9 mouse cellular contexts compared by ENCODE assay signal in genomic region chr2:166179457-166180101, GRCm38 (mm10). TPM values are rescaled to one million over a fixed set of nuclear protein-coding genes. Genes with fewer than 3 reads are reported as not detected.
DNase-seq lines count a peak whose midpoint lies in the region; ATAC-seq lines count a peak whose summit lies in the region.
"Had no signal": no experiment of that assay in that cellular context is flagged by ENCODE, and none has a peak within 500 bp of the region (broad histone marks: within the 10 kb centered on the region; RNA-seq: fewer than 3 reads in every experiment).

No protein-coding gene starts in this region.

- no peak overlapping the region for H3K9ac ChIP-seq in kidney, embryonic 14.5 days (ENCODE audit: low read depth, low read length)
- H3K9ac ChIP-seq in embryonic facial prominence, embryonic 13.5 days, result 0 out of 2 replicates have a peak overlapping the region, but pooled peaks have one; percentile 27
- H3K9ac ChIP-seq in hindbrain, embryonic 15.5 days, result no peak overlapping the region
- no peak overlapping the region; the same call in 1 of the 2 replicates for H3K9ac ChIP-seq in midbrain, embryonic 14.5 days (replicated peaks; ENCODE audit: low read length)

- no peak for DNase-seq in kidney, postnatal 14 days
- no peak for DNase-seq in midbrain, embryonic 14.5 days
- DNase-seq in right cerebral cortex, adult 18-20 months, result no peak
- DNase-seq in left cerebral cortex, postnatal 4 days, result no peak
- DNase-seq in layer of hippocampus, adult 9-10 months (ENCODE audit: low spot score), result no peak

- H3K36me3 ChIP-seq in kidney, embryonic 14.5 days (ENCODE audit: control insufficient read depth, insufficient read depth, low read length), result no peaks in the 10 kb centered on the region
- no peaks in the 10 kb centered on the region for H3K36me3 ChIP-seq in embryonic facial prominence, embryonic 13.5 days
- H3K36me3 ChIP-seq in hindbrain, embryonic 15.5 days, result no peaks in the 10 kb centered on the region
- H3K36me3 ChIP-seq in midbrain, embryonic 14.5 days (ENCODE audit: control insufficient read depth, insufficient read depth, low read length), result no peaks in the 10 kb centered on the region

- no peak overlapping the region for H3K4me2 ChIP-seq in kidney, embryonic 14.5 days (replicated peaks; ENCODE audit: low read depth, low read length)
- peak overlapping the region; percentile 33 for H3K4me2 ChIP-seq in embryonic facial prominence, embryonic 13.5 days
- no peak overlapping the region for H3K4me2 ChIP-seq in hindbrain, embryonic 15.5 days
- no peak overlapping the region for H3K4me2 ChIP-seq in midbrain, embryonic 14.5 days (ENCODE audit: low read length)

- H3K27ac ChIP-seq in kidney, embryonic 14.5 days (ENCODE audit: low read depth, low read length), result peak overlapping the region; percentile 89
- peak overlapping the region; percentile 98 for H3K27ac ChIP-seq in embryonic facial prominence, embryonic 13.5 days
- H3K27ac ChIP-seq in hindbrain, embryonic 15.5 days (replicated peaks), result peak overlapping the region; percentile 47
- peak overlapping the region; percentile 43 for H3K27ac ChIP-seq in midbrain, embryonic 14.5 days (replicated peaks; ENCODE audit: low read depth, low read length)

- intact Hi-C loops in left cerebral cortex, postnatal 4 days (cut with DNase I), result no loop called here

- WGBS in kidney, embryonic 14.5 days, result 37% methylated on average over 4 of the region's 4 CpGs
- 27% methylated on average over 4 of the region's 4 CpGs for WGBS in embryonic facial prominence, embryonic 13.5 days
- 45% methylated on average over 4 of the region's 4 CpGs for WGBS in hindbrain, embryonic 15.5 days
- 42% methylated on average over 4 of the region's 4 CpGs for WGBS in midbrain, embryonic 14.5 days

- H3K4me1 ChIP-seq in kidney, embryonic 14.5 days (ENCODE audit: control insufficient read depth, insufficient read depth, low read length), result peaks cover 31% of the 10 kb centered on the region
- peaks cover 66% of the 10 kb centered on the region for H3K4me1 ChIP-seq in embryonic facial prominence, embryonic 13.5 days
- peaks cover 34% of the 10 kb centered on the region for H3K4me1 ChIP-seq in hindbrain, embryonic 15.5 days (replicated peaks)
- peaks cover 20% of the 10 kb centered on the region for H3K4me1 ChIP-seq in midbrain, embryonic 14.5 days (ENCODE audit: control insufficient read depth, insufficient read depth, low read length)

- ATAC-seq in kidney, embryonic 14.5 days (ENCODE audit: low FRiP score, low TSS enrichment), result peak; percentile 74
- peak; percentile 23; the same call in 1 of the 2 replicates for ATAC-seq in embryonic facial prominence, embryonic 13.5 days (ENCODE audit: insufficient number of reproducible peaks, insufficient read depth, low FRiP score, low TSS enrichment, low read depth)
- no peak for ATAC-seq in hindbrain, embryonic 15.5 days (ENCODE audit: low FRiP score, low read depth)
- no peak for ATAC-seq in midbrain, embryonic 14.5 days (ENCODE audit: low FRiP score, low TSS enrichment)

- H3K27me3 ChIP-seq in kidney, embryonic 14.5 days (ENCODE audit: control insufficient read depth, insufficient read depth, low read length), result no peaks in the 10 kb centered on the region
- no peaks in the 10 kb centered on the region for H3K27me3 ChIP-seq in embryonic facial prominence, embryonic 13.5 days
- H3K27me3 ChIP-seq in hindbrain, embryonic 15.5 days, result peaks cover 4% of the 10 kb centered on the region; the same call in 1 of the 2 replicates
- H3K27me3 ChIP-seq in midbrain, embryonic 14.5 days (ENCODE audit: control insufficient read depth, insufficient read depth, low read length), result no peaks in the 10 kb centered on the region

- no peak overlapping the region for H3K4me3 ChIP-seq in kidney, embryonic 14.5 days (ENCODE audit: low read length)
- H3K4me3 ChIP-seq in embryonic facial prominence, embryonic 13.5 days, result no peak overlapping the region
- no peak overlapping the region for H3K4me3 ChIP-seq in hindbrain, embryonic 15.5 days
- H3K4me3 ChIP-seq in midbrain, embryonic 14.5 days (replicated peaks; ENCODE audit: low read depth, low read length), result no peak overlapping the region

- no peaks in the 10 kb centered on the region for H3K9me3 ChIP-seq in kidney, embryonic 14.5 days (ENCODE audit: control insufficient read depth, low read length)
- no peaks in the 10 kb centered on the region for H3K9me3 ChIP-seq in embryonic facial prominence, embryonic 13.5 days
- no peaks in the 10 kb centered on the region for H3K9me3 ChIP-seq in hindbrain, embryonic 15.5 days
- no peaks in the 10 kb centered on the region for H3K9me3 ChIP-seq in midbrain, embryonic 14.5 days (ENCODE audit: control insufficient read depth, low read length)

RNA-seq across cellular contexts. Expression of gene Sulf2, which starts 24.1 kb away (rescaled TPM):
- 69.3 and 80.4 TPM in 2 replicates for polyA plus RNA-seq in kidney, embryonic 14.5 days (2014; fragmentation: Nextera tagmentation; extraction: Ambion mirVana)
- 127 and 143 TPM in 2 replicates for polyA plus RNA-seq in embryonic facial prominence, embryonic 13.5 days (2015; fragmentation: Nextera tagmentation; extraction: Ambion mirVana)
- polyA plus RNA-seq in hindbrain, embryonic 15.5 days (2015; fragmentation: Nextera tagmentation; extraction: Ambion mirVana), result 106 and 113 TPM in 2 replicates
- 90.9 and 93.8 TPM in 2 replicates for polyA plus RNA-seq in midbrain, embryonic 14.5 days (2014; fragmentation: Nextera tagmentation; extraction: Ambion mirVana)
- total RNA-seq in left cerebral cortex, postnatal 4 days (2021), result 100 to 1,000 TPM; 153 to 162 TPM
- total RNA-seq: MEL had no signal

Comparison
In these comparisons a context has a peak if more than half of its experiments do, and no peak if none do; other contexts are left out.
1. ATAC-seq: peak in kidney, embryonic 14.5 days (single experiment) and embryonic facial prominence, embryonic 13.5 days (single experiment); none in hindbrain, embryonic 15.5 days (single experiment) and midbrain, embryonic 14.5 days (single experiment).
2. H3K27ac ChIP-seq: peak in every context shown above with its lines; median percentile 98 in embryonic facial prominence, embryonic 13.5 days; 89 in kidney, embryonic 14.5 days; 47 in hindbrain, embryonic 15.5 days; 43 in midbrain, embryonic 14.5 days.